Mouse (Mus musculus) embryo, embryonic 9.5 days (tissue): ENCODE results near the gene Lcor.

Source experiments
- DNase-seq: peaks from one replicate; pipeline ENCODE4 v3.0.0-alpha.2; 2017; ENCODE audit errors: extremely low spot score

The Lcor gene

DNA sequence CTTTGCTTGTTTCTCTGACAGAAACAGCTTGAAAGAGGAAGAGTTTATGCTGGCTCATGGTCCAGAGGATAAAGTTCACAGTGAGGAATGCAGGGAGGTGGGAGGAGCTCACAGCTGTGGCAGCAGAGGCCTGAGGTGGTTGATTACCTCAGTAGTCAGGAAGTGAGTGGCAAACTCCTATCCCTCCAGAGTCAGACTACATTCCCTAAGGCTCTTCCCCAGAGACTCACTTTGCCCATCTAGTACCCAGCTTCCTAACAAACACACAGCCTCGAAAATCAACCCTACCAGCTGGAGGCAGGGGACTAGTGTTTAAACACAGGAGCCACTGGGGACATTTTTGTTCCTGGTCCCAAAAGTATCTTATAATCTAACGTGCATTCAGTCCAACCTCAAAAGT, 7.5 kb upstream of the Lcor start:
- no peak for DNase-seq

DNA sequence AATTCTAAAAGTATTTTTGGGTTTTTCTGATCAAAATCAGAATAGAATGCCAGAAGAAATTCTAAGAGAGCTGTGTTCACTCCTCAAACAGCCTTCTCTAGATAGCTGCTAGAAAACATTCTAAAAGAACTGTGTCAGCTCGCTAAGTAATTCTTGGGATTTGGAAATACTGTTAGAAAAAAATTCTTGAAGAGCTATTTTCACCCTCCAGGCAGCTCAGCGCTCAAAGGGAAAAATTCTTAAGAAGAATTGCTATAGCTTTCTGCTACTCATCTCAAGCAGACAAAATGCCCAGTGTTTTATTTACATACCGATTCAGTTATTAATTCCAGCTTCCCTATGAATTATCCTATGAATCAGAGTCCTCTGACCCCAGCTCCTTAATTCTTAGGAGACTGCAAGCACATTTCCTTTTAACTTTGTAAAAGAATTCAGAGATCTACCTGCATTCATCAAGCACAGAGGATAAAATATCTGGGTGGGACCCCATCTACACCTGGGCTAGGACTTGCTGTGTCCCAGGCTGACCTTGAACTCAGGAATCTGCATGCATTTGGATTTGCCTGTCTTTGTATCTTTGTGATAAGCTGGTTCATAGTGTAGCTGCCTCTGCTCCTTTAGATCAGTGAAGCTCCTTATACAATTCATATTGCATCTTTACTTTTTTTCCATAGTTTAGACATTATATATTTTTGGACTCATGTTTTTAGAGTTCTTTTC, 5.7 kb upstream of the Lcor start:
- DNase-seq = no peak

DNA sequence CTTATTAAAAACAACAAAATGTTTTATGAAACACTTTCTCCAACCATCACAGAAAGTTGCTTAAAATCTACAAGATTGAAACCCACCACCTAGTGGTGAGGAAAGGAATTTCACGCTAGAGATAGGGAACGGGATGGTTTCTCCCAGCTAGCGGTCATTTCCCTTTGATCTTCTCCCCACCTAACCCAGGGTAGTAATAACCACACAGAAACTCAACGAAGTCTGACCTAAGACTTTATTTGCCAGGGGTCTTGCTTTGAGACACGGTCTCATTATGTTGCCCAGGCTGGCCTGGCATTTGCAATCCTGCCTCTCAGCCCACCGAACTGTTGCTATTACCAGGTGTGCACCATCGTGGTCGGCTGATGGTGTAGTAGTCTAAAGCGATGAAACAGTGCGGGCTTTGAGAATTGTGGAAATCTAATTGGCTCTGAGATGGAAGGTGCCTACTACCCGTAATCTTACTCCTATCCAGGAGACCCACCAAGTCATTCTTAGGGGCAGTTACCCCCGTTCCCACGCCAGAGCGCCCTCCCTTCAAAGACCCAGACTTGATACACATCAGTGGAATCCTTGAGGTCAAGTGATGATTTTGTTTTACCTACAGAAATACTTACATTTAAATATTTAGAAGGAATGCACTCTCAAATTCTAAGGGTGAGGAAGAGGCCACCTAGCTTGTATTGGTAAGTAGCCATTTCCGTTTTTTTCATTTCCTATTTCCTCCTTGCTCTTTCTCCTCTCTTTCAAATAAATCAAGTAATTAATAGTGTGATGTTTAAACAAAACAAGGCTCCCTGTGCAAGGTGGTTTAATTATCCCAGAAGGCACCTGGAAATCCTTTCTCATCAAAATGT, 1.2 kb upstream of the Lcor start:
- peak; percentile 68 for DNase-seq

DNA sequence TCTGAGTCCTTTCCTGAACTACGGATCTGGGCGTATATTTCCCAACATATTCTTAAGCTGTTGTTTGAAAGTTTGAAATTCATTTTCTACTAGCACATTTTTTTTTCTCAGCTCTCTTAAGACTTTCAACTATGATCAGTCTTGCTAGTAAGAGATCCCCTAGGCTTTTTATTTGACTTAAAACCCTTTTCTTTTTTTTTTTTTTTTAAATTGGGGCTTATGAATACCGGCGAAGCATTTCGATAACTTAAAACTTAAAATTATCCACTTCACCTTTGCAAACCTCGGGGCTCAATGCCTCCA, 599 bp upstream of the Lcor start:
- no peak for DNase-seq

DNA sequence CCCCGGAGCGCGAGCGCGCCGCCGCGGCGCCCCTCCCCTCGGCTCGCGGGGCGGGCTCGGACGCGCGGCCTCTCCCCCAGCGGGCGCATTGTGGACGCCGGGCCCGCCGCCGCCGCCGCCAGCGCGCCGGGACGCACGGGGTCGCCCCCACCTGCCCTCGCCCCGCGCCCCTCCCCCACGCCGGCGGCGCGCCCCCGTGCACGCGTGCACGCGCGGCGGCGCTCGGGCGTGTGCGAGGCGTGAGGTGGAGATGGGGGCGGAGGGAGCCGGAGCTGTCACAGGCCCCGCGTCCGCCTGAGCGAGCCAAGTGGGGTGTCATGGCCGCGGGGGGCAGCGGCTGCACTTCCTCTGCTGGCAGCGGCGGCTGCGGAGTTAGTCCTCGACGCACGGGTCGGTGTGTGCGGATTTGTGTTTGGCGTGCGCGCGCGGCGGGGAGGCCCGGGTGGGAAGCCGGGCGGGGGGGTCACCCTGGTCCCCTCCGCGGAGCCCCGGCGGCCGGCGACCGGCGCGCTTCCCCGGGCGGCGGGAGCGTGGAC, 540 bp downstream of the Lcor start:
- peak; percentile 81 for DNase-seq

DNA sequence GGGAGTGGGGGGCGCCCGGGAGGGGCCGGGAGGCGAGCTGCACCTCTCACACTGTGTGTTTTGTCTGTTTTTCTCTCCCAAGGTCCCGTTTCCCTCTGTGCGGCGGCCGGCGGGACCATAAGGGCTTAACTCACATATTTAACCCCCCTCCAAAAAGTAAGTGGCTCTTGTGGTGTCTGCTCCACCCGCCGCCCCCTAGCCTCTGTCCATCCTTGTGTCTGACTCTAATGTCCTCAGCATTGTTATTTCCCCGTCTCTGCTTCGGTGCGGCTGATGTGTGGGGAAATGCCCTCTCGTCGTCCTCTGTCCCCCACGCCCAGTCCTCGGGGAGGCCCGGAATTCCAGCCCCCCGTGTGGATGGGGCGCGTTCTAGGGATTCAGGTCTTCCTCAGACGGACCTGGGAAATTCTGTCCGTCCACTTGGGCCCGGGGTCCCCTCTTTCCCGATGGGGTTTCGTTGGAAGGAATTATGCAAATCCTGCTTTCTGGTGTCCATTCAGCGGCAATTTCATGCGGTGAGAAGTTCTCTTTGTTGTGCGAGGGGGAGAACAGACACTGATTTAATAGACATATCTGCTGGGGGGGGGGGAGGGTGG, 1.1 kb downstream of the Lcor start:
- DNase-seq = peak; percentile 64

DNA sequence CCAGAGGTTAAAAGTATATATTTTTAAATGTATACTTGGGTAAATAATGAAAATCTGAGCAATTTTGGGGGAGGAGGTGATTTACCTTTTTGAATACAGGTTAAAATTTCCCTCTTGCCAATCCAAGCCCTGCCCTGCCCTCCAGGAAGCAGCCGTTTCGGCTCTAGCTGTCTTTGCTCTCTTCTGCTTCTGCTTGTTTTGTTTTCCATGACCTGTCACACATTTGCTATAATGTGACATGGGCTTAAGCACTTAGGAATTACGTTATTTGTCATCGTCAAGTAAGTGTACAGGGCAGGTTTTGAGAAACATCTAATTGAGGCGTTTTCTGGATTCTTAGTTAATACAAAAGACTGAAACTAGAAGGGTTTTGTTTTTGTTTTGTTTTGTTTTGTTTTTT, 1.9 kb downstream of the Lcor start:
- DNase-seq = no peak

DNA sequence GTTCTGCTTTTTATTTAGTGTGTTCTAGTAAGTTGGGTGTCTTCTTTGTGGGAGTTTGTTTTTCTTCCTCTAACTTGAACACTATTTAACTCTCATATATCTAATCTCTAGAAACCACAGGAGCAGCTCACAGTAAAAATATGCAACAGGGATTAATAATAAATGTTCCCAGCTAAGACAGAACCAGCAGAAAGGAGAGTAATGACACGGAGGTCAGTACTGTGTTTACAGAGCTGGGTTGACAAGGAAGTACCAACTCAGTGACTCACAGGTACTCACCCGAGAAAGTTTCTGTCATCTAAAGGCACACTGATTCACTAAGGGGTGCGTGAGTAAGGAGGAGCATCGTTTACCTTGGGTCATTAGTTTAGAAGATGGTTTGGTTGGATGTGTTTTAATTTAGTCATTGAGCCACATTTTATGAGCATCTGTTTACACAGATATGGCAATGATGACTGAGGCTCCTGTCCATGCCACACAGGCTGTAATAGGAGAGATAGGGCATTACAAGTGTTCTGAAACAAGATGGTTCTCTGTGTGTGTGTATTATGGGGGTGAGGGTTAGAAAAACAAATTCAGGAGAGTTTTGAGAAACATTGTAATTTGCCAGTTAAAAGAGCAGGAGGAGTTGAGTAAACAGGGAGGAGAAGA, 13.1 kb downstream of the Lcor start:
- no peak for DNase-seq

DNA sequence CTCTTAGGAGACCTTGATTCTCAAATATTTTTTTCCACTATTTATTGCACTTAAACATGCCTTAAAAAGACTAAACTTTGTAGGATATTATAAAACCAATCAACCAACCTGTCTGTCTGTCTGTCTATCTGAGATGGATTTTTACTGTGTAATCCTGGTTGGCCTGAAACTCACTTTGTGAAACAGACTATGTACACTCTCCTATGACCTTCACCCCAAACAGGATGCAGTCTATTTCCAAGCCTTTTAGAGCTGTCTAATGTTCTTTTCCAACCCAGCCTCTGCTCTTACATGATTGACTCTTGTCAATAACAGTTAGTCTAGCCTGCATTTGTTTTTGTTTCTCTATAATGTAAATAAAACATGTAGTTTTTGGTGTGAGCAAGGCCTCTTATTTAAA, 13.6 kb downstream of the Lcor start:
- no peak for DNase-seq

DNA sequence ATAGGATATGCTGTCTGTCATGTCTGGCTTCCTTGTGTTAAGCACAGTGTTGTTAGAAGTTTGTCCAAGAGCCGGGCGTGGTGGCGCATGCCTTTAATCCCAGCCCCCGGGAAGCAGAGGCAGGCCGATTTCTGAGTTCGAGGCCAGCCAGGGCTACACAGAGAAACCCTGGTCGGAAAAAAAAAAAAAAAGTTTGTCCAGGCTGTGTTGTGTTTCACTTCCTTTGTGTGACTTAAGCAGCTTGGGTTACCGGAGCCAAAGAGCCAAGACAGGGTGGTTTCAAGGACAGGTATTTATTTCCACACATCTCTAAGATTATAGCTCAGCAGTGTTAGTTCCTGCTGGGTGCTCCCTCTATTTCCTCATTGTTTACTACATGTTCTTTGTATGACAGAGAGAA, 25.4 kb downstream of the Lcor start:
- DNase-seq = no peak

DNA sequence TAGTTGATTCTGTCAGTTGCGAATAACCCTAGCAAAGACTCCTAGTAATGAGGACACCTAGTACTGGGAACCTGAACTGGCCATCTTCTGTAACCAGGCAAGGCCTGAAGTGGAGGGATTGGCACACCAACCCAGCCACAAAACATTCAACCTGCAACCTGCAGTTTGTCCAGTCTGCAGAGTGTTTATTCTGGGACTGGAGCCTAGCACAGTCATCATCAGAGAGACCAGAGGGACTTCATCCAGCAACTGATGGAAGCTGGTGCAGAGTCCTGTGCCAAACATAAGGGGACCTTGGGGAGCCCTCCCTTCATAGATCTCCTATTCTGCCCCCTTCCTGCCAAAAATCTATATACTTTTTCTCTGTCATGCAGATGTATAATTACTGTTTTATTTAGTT, 32.4 kb downstream of the Lcor start:
- no peak for DNase-seq

DNA sequence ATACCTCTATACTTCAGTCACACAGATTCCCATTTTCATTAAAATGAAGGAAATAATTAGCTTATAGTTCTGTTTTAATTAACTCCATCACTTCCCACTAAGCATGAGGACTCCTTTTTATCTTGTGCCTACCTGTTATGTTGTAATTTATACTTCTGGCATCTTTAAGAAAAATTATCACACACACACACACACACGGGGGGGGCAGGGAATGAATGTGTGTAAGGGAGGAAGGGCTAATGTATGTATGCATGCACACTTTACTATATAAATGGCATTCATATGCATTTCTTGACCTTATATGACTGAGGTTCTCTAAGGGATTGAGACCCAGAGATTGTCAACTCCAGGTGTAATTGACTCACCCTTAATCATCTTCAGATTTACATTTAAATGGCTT, 33.1 kb downstream of the Lcor start:
- no peak for DNase-seq

DNA sequence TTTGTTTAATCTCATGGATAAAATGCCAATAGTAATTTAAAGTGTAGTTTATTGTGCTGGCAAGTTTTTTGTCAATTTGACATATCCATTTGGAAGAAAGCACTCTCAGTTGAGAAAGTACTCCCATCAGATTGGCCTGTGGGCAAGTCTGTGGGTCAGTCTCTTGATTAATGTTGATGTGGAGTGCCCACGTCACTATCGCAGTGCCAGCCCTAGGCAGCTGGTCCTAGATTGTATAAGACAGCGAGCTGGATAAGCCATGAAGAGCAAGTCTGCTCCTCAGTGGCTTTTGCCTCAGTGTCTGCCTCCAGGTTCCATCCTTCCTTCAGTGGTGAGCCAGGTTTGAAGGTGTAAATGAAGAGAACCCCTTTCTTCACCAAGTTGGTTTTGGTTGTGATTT, 34.6 kb downstream of the Lcor start:
- DNase-seq = no peak

DNA sequence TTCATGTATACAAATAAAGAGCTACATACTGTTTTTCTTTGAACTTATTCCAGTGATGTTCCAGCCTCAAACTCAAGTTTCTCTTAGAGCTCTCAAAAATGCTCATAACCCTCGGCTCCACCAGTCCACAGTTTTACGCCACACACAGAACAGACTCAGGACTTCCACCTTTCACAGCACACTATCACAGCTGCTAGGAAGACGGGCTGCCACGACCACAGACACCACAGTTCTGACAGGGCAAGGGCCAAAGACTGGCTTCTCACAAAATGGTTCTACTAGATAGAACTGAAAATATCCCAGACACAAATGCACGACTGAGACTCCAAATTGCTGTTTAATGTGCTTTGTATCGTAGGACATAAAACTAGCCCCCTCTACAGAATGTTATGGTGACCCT, 36.7 kb downstream of the Lcor start:
- DNase-seq = no peak

DNA sequence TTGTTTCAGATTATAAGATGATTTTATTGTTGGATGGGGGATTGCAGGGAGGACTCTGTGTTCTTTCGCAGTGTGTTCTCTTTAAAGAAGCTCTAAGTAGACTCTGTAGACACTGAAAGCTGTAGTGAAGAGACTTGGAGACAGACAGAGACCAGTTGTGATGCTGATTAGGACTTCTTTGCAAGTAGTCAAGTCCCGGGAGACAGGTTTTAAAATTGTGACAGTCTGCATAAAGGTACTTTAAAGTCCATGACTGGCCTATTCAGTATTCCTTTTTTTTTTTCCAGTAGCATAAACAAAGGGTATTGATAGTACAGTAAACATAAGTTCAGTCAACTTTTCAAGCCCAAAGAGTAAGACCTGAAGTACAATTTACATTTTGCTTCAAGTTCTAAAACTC, 39.8 kb downstream of the Lcor start:
- no peak for DNase-seq

DNA sequence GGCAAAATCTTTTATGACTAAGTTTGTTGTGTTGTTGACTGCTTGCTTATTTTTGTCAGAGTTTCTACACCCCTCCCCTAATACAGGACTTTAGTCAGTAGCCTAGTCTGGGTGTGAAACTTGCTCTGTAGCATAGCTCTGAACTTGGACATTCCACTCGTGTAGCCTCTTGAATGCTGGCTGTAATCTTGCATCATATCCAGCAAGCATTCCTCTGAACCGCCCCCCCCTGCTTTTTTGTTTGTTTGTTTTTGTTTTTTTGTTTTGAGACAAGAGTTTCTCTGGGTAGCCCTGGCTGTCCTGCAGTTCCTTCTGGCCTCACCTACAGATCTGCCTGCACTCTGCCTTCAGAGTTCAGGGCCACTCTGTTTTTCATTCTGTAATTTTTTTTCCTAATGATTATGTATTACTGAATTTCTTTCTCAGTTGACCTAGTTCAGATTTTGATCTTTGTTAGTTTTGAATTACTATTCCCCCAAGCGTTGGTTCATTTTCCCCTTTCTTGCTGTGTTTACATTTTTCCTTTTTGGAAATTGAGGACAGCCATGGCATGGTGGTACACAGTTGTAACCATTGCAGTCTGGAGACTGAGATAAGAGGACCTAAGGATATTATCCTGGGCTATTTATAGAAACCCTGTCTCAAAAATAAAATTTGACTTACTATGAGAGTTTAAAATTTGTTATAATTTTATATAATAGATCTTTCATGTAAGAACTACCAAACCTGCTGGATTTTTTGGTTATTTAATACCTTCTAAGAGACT, 41.5 kb downstream of the Lcor start:
- DNase-seq = no peak

DNA sequence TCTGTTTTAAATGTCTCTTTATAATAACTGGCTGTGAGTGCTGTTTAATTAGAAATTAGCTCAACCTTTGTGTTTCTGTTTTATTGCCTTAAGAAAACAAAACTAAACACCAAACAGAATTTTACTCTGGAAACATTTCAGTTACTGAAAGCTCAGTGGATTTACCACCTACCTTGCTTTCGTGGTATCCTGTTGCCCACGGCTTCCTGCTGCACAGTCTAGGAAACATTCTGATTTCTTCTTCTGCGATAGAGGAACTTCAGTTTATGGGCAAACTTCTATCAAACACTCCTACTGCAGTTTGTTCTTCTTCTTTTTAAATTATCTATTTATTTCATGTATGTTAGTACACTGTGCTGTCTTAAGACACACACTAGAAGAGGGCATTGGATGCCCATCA, 46.7 kb downstream of the Lcor start:
- DNase-seq = no peak

DNA sequence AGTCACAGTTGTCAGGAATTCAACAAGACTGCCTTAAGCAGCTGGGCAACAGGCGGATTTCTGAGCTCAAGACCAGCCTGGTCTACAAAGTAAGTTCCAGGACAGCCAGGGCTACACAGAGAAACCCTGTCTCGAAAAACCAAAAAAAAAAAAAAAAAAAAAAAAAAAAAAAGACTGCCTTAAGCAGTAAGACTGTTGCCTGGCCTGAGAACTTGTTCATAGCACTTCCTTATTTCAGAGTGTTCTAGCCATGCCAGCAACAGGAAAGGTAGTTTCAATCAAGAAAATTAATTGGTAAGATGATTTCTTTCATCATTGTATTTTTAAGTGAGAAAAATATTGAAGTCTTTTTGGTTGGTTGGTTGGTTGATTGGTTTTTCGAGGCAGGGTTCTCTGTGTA, 51.6 kb downstream of the Lcor start:
- no peak for DNase-seq

DNA sequence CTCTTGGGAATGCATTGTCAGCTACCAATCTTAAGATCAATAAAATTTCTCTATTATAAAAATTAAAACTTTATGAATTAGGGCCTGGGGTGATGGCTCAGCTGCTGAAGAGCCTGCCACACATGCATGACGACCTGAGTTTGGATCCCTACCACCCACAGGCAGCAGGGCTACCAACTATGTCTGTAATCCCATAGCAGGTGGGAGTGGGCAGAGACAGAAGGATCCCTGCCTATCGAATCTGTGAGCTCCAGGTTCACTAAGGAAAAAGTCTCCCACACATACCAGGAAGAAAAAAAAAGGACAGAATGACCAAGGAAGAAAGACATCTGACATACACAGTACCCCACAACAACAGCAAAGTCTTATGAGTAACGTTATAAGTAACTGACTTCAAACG, 74.5 kb downstream of the Lcor start:
- DNase-seq = no peak

DNA sequence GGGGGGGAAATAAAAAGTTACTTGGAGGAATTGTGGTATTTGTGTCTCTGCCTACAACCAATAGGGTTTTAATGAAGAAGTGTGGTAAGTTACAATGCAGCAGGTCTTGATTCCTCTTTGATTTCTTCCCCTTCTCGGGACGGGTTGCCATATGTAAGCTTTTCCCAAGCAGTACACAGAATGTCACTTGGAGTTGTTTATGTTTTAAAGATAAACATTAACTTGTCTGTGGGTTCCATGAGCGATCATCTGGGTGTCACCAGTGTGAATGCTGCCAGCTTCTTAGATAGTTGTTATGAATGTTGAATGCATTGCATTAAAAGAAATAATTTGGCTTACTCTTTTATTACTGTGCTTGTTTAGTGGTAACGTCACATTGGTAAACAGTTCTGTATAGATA, 75.1 kb downstream of the Lcor start:
- DNase-seq = no peak

DNA sequence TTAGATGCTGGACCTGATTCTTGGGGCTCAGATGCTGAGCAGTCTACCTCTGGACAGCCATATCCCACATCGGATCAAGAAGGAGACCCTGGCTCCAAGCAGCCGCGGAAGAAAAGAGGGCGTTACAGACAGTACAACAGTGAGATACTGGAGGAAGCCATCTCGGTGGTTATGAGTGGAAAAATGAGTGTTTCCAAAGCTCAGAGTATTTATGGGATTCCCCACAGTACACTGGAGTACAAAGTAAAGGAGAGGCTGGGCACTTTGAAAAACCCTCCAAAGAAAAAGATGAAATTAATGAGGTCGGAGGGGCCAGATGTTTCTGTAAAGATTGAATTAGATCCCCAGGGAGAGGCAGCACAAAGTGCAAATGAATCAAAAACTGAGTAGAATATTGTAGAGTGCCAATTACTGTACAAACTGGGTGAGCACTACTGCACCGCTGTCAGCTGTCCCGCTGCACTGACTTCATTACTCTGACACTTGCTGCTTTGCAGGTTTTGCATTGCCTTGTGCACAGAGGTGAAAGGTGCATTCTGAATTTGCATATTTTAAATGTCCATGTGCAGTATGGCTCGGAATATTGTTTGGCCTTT, 76.6 kb downstream of the Lcor start:
- DNase-seq = no peak
